Mouse (Mus musculus): ENCODE measurements around the gene Mrap.

Mrap gene

DNA sequence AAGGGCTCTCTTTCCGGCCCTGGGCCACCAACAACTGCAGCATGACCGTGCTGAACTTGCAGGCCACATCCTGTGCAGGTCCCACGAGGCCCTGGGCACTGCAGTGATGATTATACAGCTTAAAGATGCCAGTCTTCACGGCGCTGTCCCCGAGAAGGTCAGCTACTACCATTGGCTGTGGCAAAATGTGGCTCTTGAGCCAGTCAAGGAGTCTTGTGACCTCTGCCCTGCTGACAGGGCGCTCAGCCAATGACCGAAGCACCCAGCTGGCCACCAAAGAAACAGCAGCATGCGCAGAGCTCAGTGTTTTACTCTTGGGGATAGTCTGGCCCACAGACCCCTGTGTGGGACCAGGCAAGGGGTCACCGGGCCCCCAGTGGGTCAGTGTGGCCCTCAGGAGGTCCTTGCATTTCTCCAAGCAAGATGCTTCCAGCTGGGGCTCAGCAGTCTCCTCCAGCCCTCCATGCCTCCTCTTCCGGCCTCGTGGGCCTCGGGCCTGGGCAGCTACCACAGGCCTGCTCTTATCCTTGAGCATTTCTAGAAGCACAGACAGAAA, 15.5 kb downstream of the Mrap start:
- no peak for ATAC-seq (ENCODE audit: low TSS enrichment)

DNA sequence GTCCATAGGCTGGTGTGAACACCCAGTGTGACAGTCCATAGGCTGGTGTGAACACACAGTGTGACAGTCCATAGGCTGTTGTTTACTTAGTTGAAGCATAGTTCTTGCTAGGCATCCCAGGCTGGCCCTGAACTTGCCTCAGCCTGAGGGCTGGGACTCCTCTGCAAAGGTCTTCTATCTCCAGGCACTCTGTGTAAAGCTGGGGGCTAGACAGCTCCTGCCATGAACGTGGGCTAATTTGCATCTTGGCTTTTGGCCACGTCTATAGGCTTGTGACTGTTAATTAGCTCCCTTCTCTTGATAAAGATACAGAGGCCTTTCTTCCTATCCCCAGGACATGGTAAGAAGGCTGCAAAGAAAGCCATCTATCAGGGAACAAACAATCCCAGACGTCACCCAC, 21.3 kb downstream of the Mrap start:
- no peak for ATAC-seq (ENCODE audit: low TSS enrichment)

DNA sequence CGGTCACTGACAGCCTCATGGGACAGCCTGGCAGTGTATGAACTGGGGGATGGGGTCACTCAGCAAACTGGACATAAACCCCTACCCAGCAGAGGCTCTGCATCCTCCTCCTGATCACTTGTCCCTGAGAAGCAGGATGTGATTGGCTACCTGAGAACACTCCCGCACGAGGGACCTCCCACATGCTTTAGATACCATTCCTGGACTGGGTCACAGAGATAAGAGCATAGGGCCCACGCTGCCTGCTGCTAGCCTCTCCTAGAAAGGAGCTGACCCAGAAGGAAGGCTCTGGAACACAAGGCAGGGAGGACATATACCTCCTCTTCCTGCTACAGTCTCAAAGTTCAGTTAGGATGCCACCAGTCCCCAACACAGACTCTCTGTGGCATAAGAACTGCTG, 22.5 kb downstream of the Mrap start:
- no peak for ATAC-seq (ENCODE audit: low TSS enrichment)

DNA sequence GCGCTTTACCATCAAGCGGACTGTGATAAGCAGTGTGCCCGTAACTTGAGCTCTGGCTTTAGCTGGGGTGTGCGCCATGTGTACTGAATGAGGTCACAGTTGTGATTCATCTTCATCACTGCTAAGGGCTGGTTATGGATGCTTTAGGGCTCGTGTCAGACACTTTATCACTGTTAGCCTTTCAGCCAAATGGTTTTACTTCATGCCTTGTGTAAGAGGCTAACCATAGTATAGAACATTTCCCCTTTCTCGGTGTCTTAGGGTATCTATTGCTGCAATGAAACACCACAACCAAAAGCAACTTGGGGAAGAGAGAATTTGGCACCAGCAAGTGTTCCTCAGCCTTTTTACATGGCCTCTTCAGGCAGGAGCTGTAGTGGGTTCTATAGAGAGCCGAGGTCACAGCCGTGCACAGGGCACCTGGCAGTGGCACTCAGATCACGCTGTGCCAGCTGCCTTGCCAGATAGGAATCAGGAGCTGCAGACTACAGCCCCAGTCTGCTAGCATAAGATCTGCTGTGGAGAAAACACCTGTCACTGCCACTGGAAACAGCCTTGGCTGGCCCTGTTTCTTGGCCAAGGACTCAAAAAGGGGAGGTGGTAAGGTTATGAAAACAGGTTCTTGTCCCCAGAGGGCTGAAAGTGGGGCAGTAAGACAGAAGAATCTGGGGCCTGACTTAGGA, 27.3 kb downstream of the Mrap start:
- no peak for ATAC-seq (ENCODE audit: low TSS enrichment)

DNA sequence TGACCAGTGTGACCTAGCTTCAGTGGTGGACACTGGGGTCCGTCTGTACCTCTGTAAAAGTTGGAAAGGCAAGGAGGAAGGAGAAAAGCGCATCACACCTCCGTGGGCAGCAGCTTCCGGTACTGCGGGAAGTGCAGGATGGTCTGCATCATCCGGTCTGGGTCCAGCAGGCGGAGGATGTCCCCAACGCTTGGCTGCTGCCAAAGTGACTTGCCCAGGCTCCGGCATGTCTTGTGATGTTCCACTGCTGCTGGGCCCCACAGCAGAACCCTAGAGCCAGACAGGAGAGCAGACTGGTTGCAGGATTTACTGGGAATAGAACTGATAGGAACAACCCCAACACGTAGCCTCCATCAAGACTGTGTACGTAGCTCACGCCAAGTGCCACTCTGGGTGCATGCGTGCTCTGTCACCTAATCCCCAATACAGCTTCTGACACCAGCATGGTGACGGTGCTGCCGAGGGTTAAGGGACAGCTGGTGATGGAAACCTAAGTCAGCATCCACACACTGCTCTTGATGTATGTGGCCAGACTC, 29.0 kb downstream of the Mrap start:
- no peak for ATAC-seq (ENCODE audit: low TSS enrichment)

DNA sequence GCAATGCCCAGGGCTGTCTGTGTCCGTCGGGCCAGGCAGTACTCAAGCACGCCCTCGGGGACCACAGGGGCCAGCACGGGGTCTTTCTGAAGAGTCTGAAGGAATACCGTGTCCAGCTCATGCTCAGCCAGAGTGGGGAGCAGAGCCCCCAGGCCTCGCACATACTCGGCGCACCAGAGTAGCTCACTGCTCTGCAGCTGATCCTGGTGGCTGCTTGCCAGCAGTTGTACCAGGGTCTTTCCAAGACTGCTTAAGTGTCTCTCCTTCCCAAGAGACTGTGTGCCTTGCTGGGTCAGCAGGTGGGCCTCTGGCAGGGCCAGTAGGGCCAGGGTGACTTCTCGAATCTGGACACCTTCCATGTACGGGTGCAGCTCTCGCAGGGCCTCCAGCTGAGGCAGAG, 36.2 kb downstream of the Mrap start:
- ATAC-seq (ENCODE audit: low TSS enrichment) = no peak

DNA sequence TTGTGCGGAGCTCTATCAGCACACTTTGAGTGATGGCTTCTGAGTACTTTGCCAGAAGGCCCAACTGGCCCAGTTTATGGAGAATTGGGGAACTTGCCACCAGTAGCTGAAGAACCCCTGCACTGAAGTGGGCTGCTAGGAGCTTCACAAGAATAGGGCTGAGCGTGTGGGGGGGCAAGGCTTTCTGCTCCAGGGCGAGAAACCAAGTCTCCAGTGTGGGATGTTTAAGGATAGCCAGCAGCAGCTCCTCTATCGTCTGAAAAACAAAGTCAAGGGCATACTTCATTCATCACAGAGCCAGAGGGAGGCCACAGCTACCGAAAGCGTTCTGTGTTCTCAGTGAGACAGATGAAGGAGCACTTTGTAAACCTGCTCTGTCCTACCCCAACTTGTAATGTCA, 36.6 kb downstream of the Mrap start:
- no peak for ATAC-seq (ENCODE audit: low TSS enrichment)

DNA sequence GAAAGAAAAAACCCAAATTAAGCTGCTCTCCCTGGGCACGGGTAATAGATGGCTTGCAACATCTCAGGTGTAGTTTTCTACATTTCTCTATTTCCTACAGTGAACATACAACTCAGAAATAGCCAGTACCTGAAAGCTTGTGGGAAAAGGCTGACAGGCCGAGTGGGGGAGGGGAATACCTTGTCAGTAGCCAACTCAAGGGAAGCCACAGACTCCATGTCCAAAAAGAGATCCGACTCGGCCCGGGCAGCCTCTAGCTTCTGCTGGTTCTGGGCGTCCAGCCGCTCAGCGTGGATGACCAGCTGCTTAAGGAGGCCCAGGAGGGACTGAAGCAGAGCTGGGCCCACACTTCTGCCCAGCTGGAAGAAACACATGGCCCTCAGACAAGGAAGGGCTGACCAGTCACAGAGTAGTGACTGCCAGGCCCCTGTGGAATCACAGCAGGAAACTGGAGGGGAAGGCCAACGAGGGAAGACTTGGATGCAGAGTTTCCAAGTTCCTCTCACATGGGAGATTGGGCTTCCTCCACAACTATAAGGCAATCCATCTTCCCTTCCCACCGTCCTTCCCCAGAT, 38.0 kb downstream of the Mrap start:
- ATAC-seq (ENCODE audit: low TSS enrichment) = no peak

DNA sequence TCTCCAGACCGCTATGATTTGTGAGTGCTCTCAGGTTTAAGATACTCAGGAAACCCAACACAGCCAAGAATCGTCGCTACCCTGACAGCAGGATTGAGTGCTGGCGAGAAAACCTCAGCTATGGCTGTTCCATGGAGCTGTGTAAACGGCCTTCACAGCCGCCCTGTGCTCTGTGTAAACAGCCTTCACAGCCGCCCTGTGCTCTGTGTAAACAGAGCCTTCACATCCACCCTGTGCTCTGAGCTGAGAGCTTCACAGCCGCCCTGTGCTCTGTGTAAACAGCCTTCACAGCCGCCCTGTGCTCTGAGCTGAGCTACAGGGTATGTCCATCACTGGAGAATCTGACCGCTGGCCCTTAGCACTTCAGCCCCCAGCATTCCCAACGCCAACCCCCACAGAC, 41.8 kb downstream of the Mrap start:
- no peak for ATAC-seq (ENCODE audit: low TSS enrichment)

DNA sequence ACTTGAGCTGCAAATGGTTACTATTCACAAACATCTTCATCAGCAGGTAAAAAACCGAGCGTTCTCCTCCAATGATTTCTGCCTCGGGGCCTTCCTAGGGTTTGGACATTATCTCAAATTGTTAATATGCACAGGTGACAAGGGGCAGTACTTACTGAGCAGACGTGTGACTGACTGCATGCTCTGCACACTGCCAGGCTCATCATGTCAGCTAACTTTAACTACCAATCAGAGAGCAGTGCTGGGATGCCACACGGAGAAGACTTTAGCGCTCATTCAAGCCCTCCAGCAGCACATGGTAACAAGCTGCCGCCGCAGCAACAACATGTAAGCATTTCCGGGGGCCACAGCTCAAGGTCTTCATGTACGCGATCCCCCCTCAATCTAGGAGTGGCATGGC, 45.3 kb downstream of the Mrap start:
- ATAC-seq (ENCODE audit: low TSS enrichment) = no peak

DNA sequence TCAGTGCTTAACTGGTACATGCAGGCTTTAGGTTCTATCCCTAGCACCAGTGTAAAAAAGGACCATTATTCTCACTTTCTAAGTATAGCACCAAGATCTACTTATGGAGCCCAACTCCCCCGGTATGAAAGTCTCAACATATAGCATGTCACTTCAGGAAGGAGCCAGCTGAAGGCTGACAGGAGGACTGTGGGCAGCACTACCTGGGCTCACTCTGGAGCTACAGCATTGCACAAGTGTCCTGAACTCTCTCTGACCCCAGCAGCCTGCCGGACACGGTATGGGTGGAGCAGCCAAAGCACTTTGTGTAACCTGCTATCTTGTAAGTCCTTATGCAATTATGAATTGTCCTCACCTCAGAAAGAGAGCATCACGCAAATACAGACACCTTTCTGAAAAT, 47.2 kb downstream of the Mrap start:
- ATAC-seq (ENCODE audit: low TSS enrichment) = peak; percentile 91

DNA sequence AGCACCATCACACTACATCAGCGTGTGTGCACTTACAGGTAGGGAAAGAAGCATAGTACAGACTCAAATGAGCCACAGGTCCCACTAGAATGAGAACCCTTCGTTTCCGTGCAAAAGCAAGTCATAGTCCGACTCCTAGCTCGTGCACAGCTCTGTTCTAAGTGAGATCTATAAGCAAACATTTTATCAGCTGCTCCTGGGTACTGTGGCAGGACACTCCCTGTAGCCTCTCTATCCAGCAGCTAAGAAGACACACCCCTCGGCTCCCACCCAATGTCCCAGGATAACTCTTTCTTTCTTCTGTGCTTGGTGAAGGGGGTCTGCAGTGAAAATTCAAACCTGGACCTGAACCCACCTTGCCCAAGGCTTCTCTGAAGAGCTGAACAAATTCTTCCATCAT, 50.6 kb downstream of the Mrap start:
- no peak for ATAC-seq (ENCODE audit: low TSS enrichment)

DNA sequence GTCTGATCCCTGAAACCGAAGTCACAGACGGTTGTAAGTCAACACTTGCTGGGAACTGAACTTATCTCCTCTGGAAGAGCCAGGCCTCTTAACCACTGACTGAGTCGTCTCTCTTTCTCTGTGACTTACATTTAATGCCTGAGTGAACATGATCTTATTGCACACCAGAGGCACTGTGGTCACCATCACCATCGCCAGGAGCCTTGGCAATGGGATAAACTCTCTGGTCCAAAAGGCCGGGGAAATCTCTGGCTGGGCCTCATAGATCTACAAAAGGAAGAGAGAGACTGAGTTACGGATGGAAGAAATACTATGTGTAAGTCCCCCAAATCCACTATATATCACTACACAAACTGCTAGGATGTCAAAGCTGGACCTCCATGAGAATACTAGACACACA, 52.9 kb downstream of the Mrap start:
- ATAC-seq (ENCODE audit: low TSS enrichment) = no peak

DNA sequence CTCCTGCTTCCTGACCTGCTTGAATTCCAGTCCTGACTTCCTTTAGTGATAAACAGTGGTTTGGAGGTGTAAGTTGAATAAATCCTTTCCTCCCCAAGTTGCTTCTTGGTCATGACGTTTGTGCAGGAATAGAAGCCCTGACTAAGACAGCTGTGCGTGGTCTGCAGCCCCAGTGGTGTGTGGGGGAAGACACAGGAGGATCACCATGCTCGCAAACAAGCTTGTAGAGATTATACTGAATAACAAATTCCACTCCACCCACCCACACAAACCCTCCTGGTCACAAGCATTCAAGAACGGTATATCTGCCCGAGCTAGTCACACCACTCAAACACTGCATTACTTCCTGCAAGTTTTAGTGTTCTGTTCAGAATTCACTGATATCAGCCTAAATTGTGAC, 54.1 kb downstream of the Mrap start:
- peak; percentile 91 for ATAC-seq (ENCODE audit: low TSS enrichment)

DNA sequence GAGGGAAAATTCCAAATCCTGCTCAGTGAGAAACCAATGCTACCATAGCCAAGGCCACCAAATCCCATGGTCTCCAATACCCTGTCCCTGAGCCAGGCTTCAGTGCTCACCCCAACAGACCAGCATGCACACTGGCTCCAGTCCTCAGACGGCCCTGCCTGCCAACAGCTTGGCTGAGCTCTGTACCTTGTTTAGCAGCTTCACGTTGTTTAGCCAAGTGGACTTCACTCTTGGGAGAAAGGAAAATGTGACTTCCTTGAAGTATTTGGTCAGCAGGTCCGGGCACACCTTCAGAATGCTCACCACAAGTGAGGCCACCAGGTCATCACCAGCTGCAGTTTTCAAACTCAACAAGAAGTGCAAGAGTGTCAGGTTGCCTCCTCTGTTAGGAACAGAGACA, 54.5 kb downstream of the Mrap start:
- ATAC-seq (ENCODE audit: low TSS enrichment) = peak; percentile 32; the same call in 1 of the 2 replicates

DNA sequence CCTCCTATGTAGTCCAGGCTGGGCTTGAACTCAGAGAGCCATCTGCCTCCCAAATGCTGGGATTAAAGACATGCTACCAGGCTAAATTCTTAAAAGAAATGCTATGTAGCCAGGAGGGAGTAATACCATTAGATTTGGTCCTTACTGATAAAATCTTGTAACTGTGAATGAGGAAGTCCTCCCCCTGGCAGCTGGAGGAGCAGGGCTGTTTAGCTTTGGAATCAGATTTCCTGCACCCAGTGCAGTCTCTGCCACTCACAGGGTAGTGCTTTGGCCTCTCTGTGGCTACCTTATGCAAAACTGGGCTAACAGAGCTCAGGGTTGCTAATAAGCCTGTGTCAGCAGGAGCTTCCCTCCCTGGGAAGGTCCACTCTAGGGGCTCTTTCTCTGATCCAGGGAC, 56.7 kb downstream of the Mrap start:
- ATAC-seq (ENCODE audit: low TSS enrichment) = no peak

DNA sequence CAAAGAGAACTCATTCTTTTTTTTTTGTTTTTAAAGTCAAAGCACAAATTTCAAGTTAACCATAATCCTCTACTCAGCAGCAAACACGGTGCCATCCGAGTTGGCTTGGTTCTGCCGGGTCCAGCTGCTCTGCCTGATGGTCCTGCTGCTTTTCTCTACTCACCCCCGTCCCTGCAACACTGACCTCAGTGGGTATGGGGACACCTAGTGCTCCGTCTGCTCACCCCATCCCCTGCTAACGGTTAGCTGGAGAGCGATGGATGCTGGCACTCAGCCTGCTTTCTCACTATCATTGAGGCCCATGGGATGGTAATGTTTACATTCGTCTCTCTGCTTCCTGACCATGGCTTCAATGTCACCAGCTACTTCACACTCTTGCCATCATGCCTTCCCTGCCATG, 60.4 kb downstream of the Mrap start:
- no peak for ATAC-seq (ENCODE audit: low TSS enrichment)

DNA sequence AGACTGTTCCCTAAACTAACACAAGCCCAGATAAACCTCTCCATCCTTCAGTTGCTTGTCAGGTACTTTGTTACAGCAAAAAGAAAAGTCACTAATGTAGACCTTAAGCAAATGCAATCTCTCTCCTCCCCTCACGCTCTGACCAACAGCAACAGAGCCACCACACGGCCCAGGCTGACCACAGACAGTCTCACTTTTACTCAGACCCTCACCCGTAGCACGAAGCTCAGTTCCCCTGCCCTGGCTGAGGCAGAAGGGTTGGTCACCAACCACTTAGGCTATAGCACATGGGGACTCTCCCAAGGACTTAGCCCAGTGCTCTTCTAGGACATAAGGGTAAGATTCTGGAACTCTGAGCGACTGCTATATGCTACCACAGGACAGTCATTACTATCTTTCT, 60.8 kb downstream of the Mrap start:
- ATAC-seq (ENCODE audit: low TSS enrichment) = no peak
